28 mouse cellular contexts compared by ENCODE assay signal in genomic region chr2:162888677-162889076, GRCm38 (mm10). TPM values are rescaled to one million over a fixed set of nuclear protein-coding genes. Genes with fewer than 3 reads are reported as not detected.
DNase-seq lines count a peak whose midpoint lies in the region; ATAC-seq and TF ChIP-seq lines count a peak whose summit lies in the region.
"Had no signal": no experiment of that assay in that cellular context is flagged by ENCODE, and none has a peak within 500 bp of the region (broad histone marks: within the 10 kb centered on the region; RNA-seq: fewer than 3 reads in every experiment).

No protein-coding gene starts in this region.

- ATAC-seq in forebrain, postnatal 0 days, result peak; percentile 59
- ATAC-seq in forebrain, embryonic 14.5 days, result no peak
- ATAC-seq in inflammation-experienced regulatory T-cells, adult 6 months, result no peak
- ATAC-seq: midbrain, embryonic 13.5 days had no signal

- H3K4me3 ChIP-seq in forebrain, postnatal 0 days (ENCODE audit: low read depth, low read length), result no peak overlapping the region
- H3K4me3 ChIP-seq in forebrain, embryonic 14.5 days (ENCODE audit: low read depth, low read length), result no peak overlapping the region
- no peak overlapping the region for H3K4me3 ChIP-seq in left cerebral cortex, adult 2 months
- H3K4me3 ChIP-seq: heart, embryonic 15.5 days; hindbrain, embryonic 15.5 days; intestine, embryonic 15.5 days; limb, embryonic 10.5 days; liver, embryonic 15.5 days; lung, embryonic 15.5 days; megakaryocyte, embryonic 14.5 days; midbrain, embryonic 13.5 days had no signal

- DNase-seq in forebrain, postnatal 0 days, result no peak
- DNase-seq in forebrain, embryonic 14.5 days (ENCODE audit: low spot score), result no peak
- DNase-seq in MN1 (ENCODE audit: low spot score), result peak; percentile 22
- peak in 1 of 2 experiments; percentile 39 for DNase-seq in left cerebral cortex, adult 2 months (ENCODE audit: extremely low spot score in 1 of 2, low spot score in 2 of 2)
- DNase-seq in right cerebral cortex, postnatal 10 days (ENCODE audit: low spot score in 2 of 2), result peak; percentile 61 to 82
- no peak for DNase-seq in gastrocnemius, postnatal 10 days
- DNase-seq in spleen, postnatal 10 days (ENCODE audit: low spot score in 2 of 2), result no peak
- DNase-seq: adrenal gland, postnatal 14 days; cerebellum, adult 9-11 months; gastrocnemius, postnatal 25 days; heart, postnatal 36 days; kidney, adult 9 months; kidney, postnatal 36 days; liver; lung, postnatal 36 days; thymus, postnatal 14 days had no signal

- H3K27me3 ChIP-seq in forebrain, postnatal 0 days (ENCODE audit: insufficient read depth, low read length), result no peaks in the 10 kb centered on the region
- H3K27me3 ChIP-seq in forebrain, embryonic 14.5 days (replicated peaks; ENCODE audit: control insufficient read depth, insufficient read depth, low read length), result no peaks in the 10 kb centered on the region
- H3K27me3 ChIP-seq: heart, embryonic 15.5 days; hindbrain, embryonic 15.5 days; intestine, embryonic 15.5 days; liver, embryonic 15.5 days; lung, embryonic 15.5 days; midbrain, embryonic 13.5 days had no signal

- H3K36me3 ChIP-seq in forebrain, postnatal 0 days (ENCODE audit: insufficient read depth), result no peaks in the 10 kb centered on the region
- H3K36me3 ChIP-seq in forebrain, embryonic 14.5 days (ENCODE audit: control insufficient read depth, insufficient read depth, low read length), result no peaks in the 10 kb centered on the region
- H3K36me3 ChIP-seq: heart, embryonic 15.5 days; hindbrain, embryonic 15.5 days; intestine, embryonic 15.5 days; limb, embryonic 10.5 days; liver, embryonic 15.5 days; lung, embryonic 15.5 days; midbrain, embryonic 13.5 days had no signal

- WGBS in forebrain, postnatal 0 days, result 65% methylated on average over 8 of the region's 8 CpGs
- 88% methylated on average over 8 of the region's 8 CpGs for WGBS in forebrain, embryonic 14.5 days

- no peaks in the 10 kb centered on the region for H3K9me3 ChIP-seq in forebrain, postnatal 0 days (ENCODE audit: low read length)
- no peaks in the 10 kb centered on the region for H3K9me3 ChIP-seq in forebrain, embryonic 14.5 days (replicated peaks; ENCODE audit: control insufficient read depth, low read length)
- H3K9me3 ChIP-seq: heart, embryonic 15.5 days; hindbrain, embryonic 15.5 days; intestine, embryonic 15.5 days; limb, embryonic 10.5 days; liver, embryonic 15.5 days; lung, embryonic 15.5 days; midbrain, embryonic 13.5 days had no signal

- no peak overlapping the region for H3K9ac ChIP-seq in forebrain, postnatal 0 days
- H3K9ac ChIP-seq in forebrain, embryonic 14.5 days (ENCODE audit: low read length), result no peak overlapping the region
- H3K9ac ChIP-seq: heart, embryonic 15.5 days; hindbrain, embryonic 15.5 days; intestine, embryonic 15.5 days; liver, embryonic 15.5 days; lung, embryonic 15.5 days; midbrain, embryonic 13.5 days had no signal

- TF ChIP-seq CTCF in forebrain, postnatal 0 days (IDR thresholded peaks at IDR 0.05; ENCODE audit: low read depth), result no peak
- TF ChIP-seq CTCF in left cerebral cortex, adult 2 months (IDR thresholded peaks at IDR 0.05), result no peak

- intact Hi-C loops in left cerebral cortex, adult 2 months (cut with DNase I), result loop anchor here (1.0 kb wide), 1 partner anchor 107 kb away; no protein-coding TSS in a partner anchor

- no peak overlapping the region for H3K27ac ChIP-seq in forebrain, postnatal 0 days (ENCODE audit: low read depth, low read length)
- H3K27ac ChIP-seq in forebrain, embryonic 14.5 days (ENCODE audit: low read depth, low read length), result no peak overlapping the region
- peak overlapping the region; percentile 88 for H3K27ac ChIP-seq in left cerebral cortex, adult 2 months
- H3K27ac ChIP-seq: heart, embryonic 15.5 days; hindbrain, embryonic 15.5 days; intestine, embryonic 15.5 days; limb, embryonic 10.5 days; liver, embryonic 15.5 days; lung, embryonic 15.5 days; midbrain, embryonic 13.5 days had no signal

- H3K4me1 ChIP-seq in forebrain, postnatal 0 days (ENCODE audit: insufficient read depth), result no peaks in the 10 kb centered on the region
- H3K4me1 ChIP-seq in forebrain, embryonic 14.5 days (ENCODE audit: control insufficient read depth, insufficient read depth, low read length), result no peaks in the 10 kb centered on the region
- H3K4me1 ChIP-seq: heart, embryonic 15.5 days; hindbrain, embryonic 15.5 days; intestine, embryonic 15.5 days; limb, embryonic 10.5 days; liver, embryonic 15.5 days; lung, embryonic 15.5 days; megakaryocyte, embryonic 14.5 days had no signal

- no peak overlapping the region for H3K4me2 ChIP-seq in forebrain, postnatal 0 days (ENCODE audit: low read depth)
- no peak overlapping the region for H3K4me2 ChIP-seq in forebrain, embryonic 14.5 days (ENCODE audit: low read length)
- H3K4me2 ChIP-seq: heart, embryonic 15.5 days; hindbrain, embryonic 15.5 days; intestine, embryonic 15.5 days; liver, embryonic 15.5 days; lung, embryonic 15.5 days; midbrain, embryonic 13.5 days had no signal

RNA-seq across cellular contexts. Expression of gene Srsf6, which starts 42.7 kb away (rescaled TPM):
- 121 and 146 TPM in 2 replicates for total RNA-seq in forebrain, postnatal 0 days (2014; rRNA removed)
- polyA plus RNA-seq in forebrain, postnatal 0 days (2015; fragmentation: Nextera tagmentation; extraction: Ambion mirVana), result 110 and 133 TPM in 2 replicates
- 149 and 173 TPM in 2 replicates for polyA plus RNA-seq in forebrain, embryonic 14.5 days (2014; fragmentation: Nextera tagmentation; extraction: Ambion mirVana)
- 100 to 1,000 TPM in 1 of 2 experiments, 10 to 100 TPM in 1; 99.3 to 109 TPM for total RNA-seq in left cerebral cortex, adult 2 months (2021)
- 10 to 100 TPM; 73.5 to 96.2 TPM for total RNA-seq in gastrocnemius, postnatal 10 days (2021)
- polyA plus RNA-seq in inflammation-experienced regulatory T-cells, adult 6 months (2017; shearing (Covaris generic)), result 10 to 100 TPM; 24.3 to 51.6 (median 44.5) TPM

RNA-seq across cellular contexts. Expression of gene L3mbtl1, which starts 54.6 kb away (rescaled TPM):
- total RNA-seq in forebrain, postnatal 0 days (2014; rRNA removed), result 6.5 and 10.4 TPM in 2 replicates
- polyA plus RNA-seq in forebrain, postnatal 0 days (2015; fragmentation: Nextera tagmentation; extraction: Ambion mirVana), result 1.6 and 3.4 TPM in 2 replicates
- 0.11 and 0.70 TPM in 2 replicates for polyA plus RNA-seq in forebrain, embryonic 14.5 days (2014; fragmentation: Nextera tagmentation; extraction: Ambion mirVana)
- total RNA-seq in left cerebral cortex, adult 2 months (2021), result 10 to 100 TPM; 19.3 to 22.2 TPM
- under 1 TPM; 0.33 to 0.45 TPM for total RNA-seq in gastrocnemius, postnatal 10 days (2021)
- under 1 TPM in 1 of 3 experiments, not detected in 2; 0.30 TPM for polyA plus RNA-seq in inflammation-experienced regulatory T-cells, adult 6 months (2017; shearing (Covaris generic))
- total RNA-seq: common myeloid progenitor, adult 5-6 weeks; heart, adult 8-10 months; heart, postnatal 36 days; monocyte, adult 5-6 weeks had no signal
- polyA plus RNA-seq: heart, embryonic 15.5 days had no signal

Comparison
In these comparisons a context has a peak if more than half of its experiments do, and no peak if none do; other contexts are left out.
1. DNase-seq: peak in MN1 (single experiment) and right cerebral cortex, postnatal 10 days (2 of 2); none in forebrain, postnatal 0 days (single experiment), forebrain, embryonic 14.5 days (single experiment), gastrocnemius, postnatal 10 days (single experiment) and spleen, postnatal 10 days (0 of 2).